Mouse (Mus musculus) lung, postnatal 0 days (tissue): ENCODE data around the gene Donson.

ENCODE experiments used
- CTCF ChIP-seq: IDR thresholded peaks from 2 replicates; pipeline ENCODE4 v1.5.1; 2016; ENCODE audit warnings: antibody characterized with exemption, mild to moderate bottlenecking
- EP300 ChIP-seq: IDR thresholded peaks from 2 replicates; pipeline ENCODE4 v1.6.1; 2016; ENCODE audit warnings: antibody characterized with exemption, mild to moderate bottlenecking, control low read depth

GRCm38 (mm10) chr16:91632439-91632838, 56.1 kb downstream of the Donson start:
- TF ChIP-seq EP300 (no peak), CTCF (no peak)
